ENCODE assay signal across 9 mouse cellular contexts in genomic region chr7:16844696-16845071, GRCm38 (mm10). TPM values are rescaled to one million over a fixed set of nuclear protein-coding genes. Genes with fewer than 3 reads are reported as not detected.
A peak's percentile ranks its signal among the peaks of the same experiment; 100 is the strongest.
DNase-seq lines count a peak whose midpoint lies in the region; ATAC-seq and TF ChIP-seq lines count a peak whose summit lies in the region.
"Had no signal": no experiment of that assay in that cellular context is flagged by ENCODE, and none has a peak within 500 bp of the region (broad histone marks: within the 10 kb centered on the region; RNA-seq: fewer than 3 reads in every experiment).

No protein-coding gene starts in this region.

- intact Hi-C loops in gastrocnemius, adult 2 months (cut with DNase I): no loop called here
- intact Hi-C loops in left cerebral cortex, postnatal 14 days (cut with DNase I): loop anchor here (5.0 kb wide), 1 partner anchor 32 kb away; no protein-coding TSS in a partner anchor

- no peak for ATAC-seq in embryonic facial prominence, embryonic 14.5 days (ENCODE audit: low read depth)
- no peak for ATAC-seq in hindbrain, postnatal 0 days

- peak overlapping the region; percentile 57 for H3K9ac ChIP-seq in embryonic facial prominence, embryonic 14.5 days (ENCODE audit: low read depth, low read length)
- no peak overlapping the region for H3K9ac ChIP-seq in hindbrain, postnatal 0 days (replicated peaks; ENCODE audit: low read length)

- no peaks in the 10 kb centered on the region for H3K9me3 ChIP-seq in embryonic facial prominence, embryonic 14.5 days (ENCODE audit: control insufficient read depth, low read length)
- H3K9me3 ChIP-seq in hindbrain, postnatal 0 days (ENCODE audit: low read length): no peaks in the 10 kb centered on the region

- H3K79me2 ChIP-seq in macrophage (ENCODE audit: inconsistent target): no peaks in the 10 kb centered on the region

- no peak for DNase-seq in gastrocnemius, adult 2 months
- no peak for DNase-seq in gastrocnemius, postnatal 10 days
- no peak for DNase-seq in embryonic facial prominence, embryonic 14.5 days (ENCODE audit: low spot score)
- no peak for DNase-seq in hindbrain, postnatal 0 days (ENCODE audit: low spot score)
- no peak for DNase-seq in spleen, postnatal 10 days (ENCODE audit: low spot score in 2 of 2)
- no peak for DNase-seq in left cerebral cortex, postnatal 14 days (ENCODE audit: low spot score in 2 of 2)
- DNase-seq in spleen, postnatal 14 days (ENCODE audit: low spot score in 2 of 2): no peak
- DNase-seq: cerebellum, adult 9-11 months had no signal

- H3K27ac ChIP-seq in gastrocnemius, adult 2 months: peak overlapping the region; percentile 93
- peak overlapping the region; percentile 88 for H3K27ac ChIP-seq in embryonic facial prominence, embryonic 14.5 days (replicated peaks; ENCODE audit: low read depth, low read length)
- 0 out of 2 replicates have a peak overlapping the region, but pooled peaks have one; percentile 11 for H3K27ac ChIP-seq in hindbrain, postnatal 0 days
- 0 out of 2 replicates have a peak overlapping the region, but pooled peaks have one; percentile 5 for H3K27ac ChIP-seq in macrophage

- H3K36me3 ChIP-seq in embryonic facial prominence, embryonic 14.5 days (ENCODE audit: control insufficient read depth, insufficient read depth, low read length): peaks cover 44% of the 10 kb centered on the region
- H3K36me3 ChIP-seq in hindbrain, postnatal 0 days (ENCODE audit: insufficient read depth, low read length): peaks cover 9% of the 10 kb centered on the region
- H3K36me3 ChIP-seq in macrophage (ENCODE audit: inconsistent target): peaks cover 6% of the 10 kb centered on the region; the same call in 1 of the 2 replicates

- no peak for TF ChIP-seq CTCF in gastrocnemius, adult 2 months (IDR thresholded peaks at IDR 0.05)
- no peak for TF ChIP-seq CTCF in hindbrain, postnatal 0 days (IDR thresholded peaks at IDR 0.05; ENCODE audit: low read depth)

- H3K4me2 ChIP-seq in embryonic facial prominence, embryonic 14.5 days (ENCODE audit: low read depth, low read length): peak overlapping the region; percentile 96
- peak overlapping the region; percentile 96 for H3K4me2 ChIP-seq in hindbrain, postnatal 0 days (ENCODE audit: low read depth, low read length)

- H3K4me1 ChIP-seq in embryonic facial prominence, embryonic 14.5 days (ENCODE audit: control insufficient read depth, insufficient read depth, low read length): peaks cover 24% of the 10 kb centered on the region
- peaks cover 11% of the 10 kb centered on the region; the same call in 1 of the 2 replicates for H3K4me1 ChIP-seq in hindbrain, postnatal 0 days (ENCODE audit: insufficient read depth, low read length)

- H3K27me3 ChIP-seq in embryonic facial prominence, embryonic 14.5 days (replicated peaks; ENCODE audit: control insufficient read depth, insufficient read depth, low read length): no peaks in the 10 kb centered on the region
- no peaks in the 10 kb centered on the region for H3K27me3 ChIP-seq in hindbrain, postnatal 0 days (ENCODE audit: insufficient read depth, low read length)

- H3K4me3 ChIP-seq in gastrocnemius, adult 2 months: peak overlapping the region; percentile 92
- H3K4me3 ChIP-seq in embryonic facial prominence, embryonic 14.5 days (ENCODE audit: low read depth, low read length): peak overlapping the region; percentile 68
- no peak overlapping the region for H3K4me3 ChIP-seq in hindbrain, postnatal 0 days (ENCODE audit: low read length)
- peak overlapping the region; percentile 38 for H3K4me3 ChIP-seq in macrophage (ENCODE audit: inconsistent target)

- 32% methylated on average over 3 of the region's 3 CpGs for WGBS in embryonic facial prominence, embryonic 14.5 days
- 61% methylated on average over 3 of the region's 3 CpGs for WGBS in hindbrain, postnatal 0 days
- 39% methylated on average over 3 of the region's 3 CpGs for WGBS in macrophage (ENCODE audit: missing documents)

RNA-seq across cellular contexts. Expression of gene Prkd2, which starts 2.0 kb away (rescaled TPM):
- total RNA-seq in gastrocnemius, adult 2 months (2021): 1 to 10 TPM; 3.9 to 8.2 TPM
- 10 to 100 TPM in 1 of 2 experiments, 1 to 10 TPM in 1; 9.8 to 14.0 TPM for total RNA-seq in gastrocnemius, postnatal 10 days (2021)
- polyA plus RNA-seq in embryonic facial prominence, embryonic 14.5 days (2014; fragmentation: Nextera tagmentation; extraction: Ambion mirVana): 14.4 and 16.5 TPM in 2 replicates
- 4.3 and 5.4 TPM in 2 replicates for total RNA-seq in hindbrain, postnatal 0 days (2014; rRNA removed)
- 4.3 and 4.8 TPM in 2 replicates for polyA plus RNA-seq in hindbrain, postnatal 0 days (2015; fragmentation: Nextera tagmentation; extraction: Ambion mirVana)
- 10 to 100 TPM in 18 of 26 experiments, 1 to 10 TPM in 8; 3.4 to 27.0 (median 12.2) TPM for total RNA-seq in macrophage (2018; cell fraction: chromatin; rRNA removed)
- 1 to 10 TPM; 2.7 to 8.6 (median 5.6) TPM for total RNA-seq in macrophage (2018; cell fraction: cytosol; rRNA removed)
- 10 to 100 TPM in 10 of 26 experiments, 1 to 10 TPM in 16; 3.1 to 15.4 (median 7.7) TPM for total RNA-seq in macrophage (2018; cell fraction: nucleus; rRNA removed)
- 3.7 to 6.1 TPM (median 4.8 TPM) in 3 replicates for polyA plus RNA-seq in macrophage (2018)
- 1 to 10 TPM; 9.0 to 9.3 TPM for total RNA-seq in left cerebral cortex, postnatal 14 days (2021)

RNA-seq across cellular contexts. Expression of gene Fkrp, which starts 28.2 kb away (rescaled TPM):
- total RNA-seq in gastrocnemius, adult 2 months (2021): 10 to 100 TPM; 51.2 to 58.3 TPM
- total RNA-seq in gastrocnemius, postnatal 10 days (2021): 10 to 100 TPM; 23.2 to 23.3 TPM
- 28.2 and 28.6 TPM in 2 replicates for polyA plus RNA-seq in embryonic facial prominence, embryonic 14.5 days (2014; fragmentation: Nextera tagmentation; extraction: Ambion mirVana)
- 63.1 and 73.8 TPM in 2 replicates for total RNA-seq in hindbrain, postnatal 0 days (2014; rRNA removed)
- 45.2 and 45.4 TPM in 2 replicates for polyA plus RNA-seq in hindbrain, postnatal 0 days (2015; fragmentation: Nextera tagmentation; extraction: Ambion mirVana)
- 10 to 100 TPM in 24 of 26 experiments, 1 to 10 TPM in 2; 6.6 to 22.3 (median 15.6) TPM for total RNA-seq in macrophage (2018; cell fraction: chromatin; rRNA removed)
- total RNA-seq in macrophage (2018; cell fraction: cytosol; rRNA removed): 10 to 100 TPM; 13.5 to 30.2 (median 19.0) TPM
- 10 to 100 TPM; 18.6 to 38.5 (median 25.3) TPM for total RNA-seq in macrophage (2018; cell fraction: nucleus; rRNA removed)
- 17.4 to 25.4 TPM (median 20.5 TPM) in 3 replicates for polyA plus RNA-seq in macrophage (2018)
- total RNA-seq in left cerebral cortex, postnatal 14 days (2021): 10 to 100 TPM; 50.3 to 57.2 TPM

RNA-seq across cellular contexts. Expression of gene Strn4, which starts 29.0 kb away (rescaled TPM):
- total RNA-seq in gastrocnemius, adult 2 months (2021): 10 to 100 TPM; 16.2 to 16.6 TPM
- total RNA-seq in gastrocnemius, postnatal 10 days (2021): 10 to 100 TPM; 42.3 to 46.1 TPM
- 97.4 and 107 TPM in 2 replicates for polyA plus RNA-seq in embryonic facial prominence, embryonic 14.5 days (2014; fragmentation: Nextera tagmentation; extraction: Ambion mirVana)
- 234 and 248 TPM in 2 replicates for total RNA-seq in hindbrain, postnatal 0 days (2014; rRNA removed)
- polyA plus RNA-seq in hindbrain, postnatal 0 days (2015; fragmentation: Nextera tagmentation; extraction: Ambion mirVana): 128 and 141 TPM in 2 replicates
- 100 to 1,000 TPM in 24 of 26 experiments, 10 to 100 TPM in 2; 81.7 to 358 (median 193) TPM for total RNA-seq in macrophage (2018; cell fraction: chromatin; rRNA removed)
- total RNA-seq in macrophage (2018; cell fraction: cytosol; rRNA removed): 10 to 100 TPM; 30.5 to 51.8 (median 41.1) TPM
- total RNA-seq in macrophage (2018; cell fraction: nucleus; rRNA removed): 100 to 1,000 TPM in 11 of 26 experiments, 10 to 100 TPM in 15; 51.2 to 188 (median 95.8) TPM
- polyA plus RNA-seq in macrophage (2018): 26.7 to 43.9 TPM (median 39.6 TPM) in 3 replicates
- total RNA-seq in left cerebral cortex, postnatal 14 days (2021): 100 to 1,000 TPM; 333 to 347 TPM

RNA-seq across cellular contexts. Expression of gene Dact3, which starts 30.4 kb away (rescaled TPM):
- total RNA-seq in gastrocnemius, adult 2 months (2021): 1 to 10 TPM in 1 of 2 experiments, under 1 TPM in 1; 0.99 to 1.7 TPM
- total RNA-seq in gastrocnemius, postnatal 10 days (2021): 10 to 100 TPM in 1 of 2 experiments, 1 to 10 TPM in 1; 9.5 to 10.9 TPM
- 7.2 and 7.6 TPM in 2 replicates for polyA plus RNA-seq in embryonic facial prominence, embryonic 14.5 days (2014; fragmentation: Nextera tagmentation; extraction: Ambion mirVana)
- 85.9 and 95.6 TPM in 2 replicates for total RNA-seq in hindbrain, postnatal 0 days (2014; rRNA removed)
- polyA plus RNA-seq in hindbrain, postnatal 0 days (2015; fragmentation: Nextera tagmentation; extraction: Ambion mirVana): 7.2 TPM in 2 replicates
- total RNA-seq in macrophage (2018; cell fraction: chromatin; rRNA removed): 1 to 10 TPM in 2 of 26 experiments, under 1 TPM in 2, not detected in 22; 0.22 to 3.4 (median 0.92) TPM
- total RNA-seq in macrophage (2018; cell fraction: cytosol; rRNA removed): under 1 TPM; 0.03 to 0.60 (median 0.14) TPM
- total RNA-seq in macrophage (2018; cell fraction: nucleus; rRNA removed): under 1 TPM in 16 of 26 experiments, not detected in 10; 0.12 to 0.49 (median 0.28) TPM
- 0.15 to 0.32 TPM (median 0.31 TPM) in 3 replicates for polyA plus RNA-seq in macrophage (2018)
- total RNA-seq in left cerebral cortex, postnatal 14 days (2021): 100 to 1,000 TPM; 130 to 141 TPM

RNA-seq across cellular contexts. Expression of gene Gng8, which starts 46.9 kb away (rescaled TPM):
- total RNA-seq in gastrocnemius, adult 2 months (2021): not detected
- 1 to 10 TPM; 1.3 to 2.7 TPM for total RNA-seq in gastrocnemius, postnatal 10 days (2021)
- 27.0 and 29.1 TPM in 2 replicates for polyA plus RNA-seq in embryonic facial prominence, embryonic 14.5 days (2014; fragmentation: Nextera tagmentation; extraction: Ambion mirVana)
- total RNA-seq in hindbrain, postnatal 0 days (2014; rRNA removed): 4.1 TPM in 1 of 2 replicates, not detected in the other
- polyA plus RNA-seq in hindbrain, postnatal 0 days (2015; fragmentation: Nextera tagmentation; extraction: Ambion mirVana): 0.62 and 4.7 TPM in 2 replicates
- 1 to 10 TPM in 2 of 26 experiments, not detected in 24; 1.3 to 1.8 TPM for total RNA-seq in macrophage (2018; cell fraction: chromatin; rRNA removed)
- total RNA-seq in macrophage (2018; cell fraction: cytosol; rRNA removed): under 1 TPM in 3 of 26 experiments, not detected in 23; 0.15 to 0.31 (median 0.17) TPM
- total RNA-seq in macrophage (2018; cell fraction: nucleus; rRNA removed): 1 to 10 TPM in 2 of 26 experiments, not detected in 24; 1.4 TPM
- polyA plus RNA-seq in macrophage (2018): not detected in 3 replicates
- total RNA-seq in left cerebral cortex, postnatal 14 days (2021): 1 to 10 TPM; 1.2 to 1.5 TPM

Comparison
In these comparisons a context has a peak if more than half of its experiments do, and no peak if none do; other contexts are left out.
1. H3K27ac ChIP-seq: peak in every context shown above with its lines; median percentile 93 in gastrocnemius, adult 2 months; 88 in embryonic facial prominence, embryonic 14.5 days; 11 in hindbrain, postnatal 0 days; 5 in macrophage.